Mouse (Mus musculus) testis, adult 10 weeks (tissue): Measurements from ENCODE around the gene 3830406C13Rik. TPM values are rescaled to one million over a fixed set of nuclear protein-coding genes. Genes with fewer than 3 reads are reported as not detected.

Source experiments
- polyA plus RNA-seq: library from polyadenylated mRNA; stranded (reverse); fragments of 350-450 nt; fragmentation: Illumina TruSeq; extraction: RNeasy Lipid Tissue Mini Kit (QIAGEN cat#74804); gene quantifications from one replicate; pipeline ENCODE4 v1.2.3, GENCODE M21; 2014; ENCODE audit warnings: low read depth, low replicate concordance

Gene 3830406C13Rik
- 284 TPM for polyA plus RNA-seq

GRCm38 (mm10) chr14:12284141-12284912 is at the start of gene 3830406C13Rik:
Gene 3830406C13Rik, plus strand, starts transcription at chr14:12284173.

GRCm38 (mm10) chr14:12283641-12284040 is 332 bp upstream of the 3830406C13Rik start, which contains the start of gene Gm49355:
Gene Gm49355, plus strand, starts transcription at chr14:12283976.

GRCm38 (mm10) chr14:12348089-12348488 is 64.1 kb downstream of the 3830406C13Rik start, which contains the start of gene Fezf2:
Gene Fezf2, minus strand, starts transcription at chr14:12348189.

Other genes starting within 250 kb of the 3830406C13Rik start
- gene Gm49355, start 197 bp upstream of the 3830406C13Rik start, polyA plus RNA-seq: 0.70 TPM
- gene Fezf2, start 64.0 kb downstream of the 3830406C13Rik start, polyA plus RNA-seq: not detected